8 mouse cellular contexts compared by ENCODE assay signal in the genomic region with DNA sequence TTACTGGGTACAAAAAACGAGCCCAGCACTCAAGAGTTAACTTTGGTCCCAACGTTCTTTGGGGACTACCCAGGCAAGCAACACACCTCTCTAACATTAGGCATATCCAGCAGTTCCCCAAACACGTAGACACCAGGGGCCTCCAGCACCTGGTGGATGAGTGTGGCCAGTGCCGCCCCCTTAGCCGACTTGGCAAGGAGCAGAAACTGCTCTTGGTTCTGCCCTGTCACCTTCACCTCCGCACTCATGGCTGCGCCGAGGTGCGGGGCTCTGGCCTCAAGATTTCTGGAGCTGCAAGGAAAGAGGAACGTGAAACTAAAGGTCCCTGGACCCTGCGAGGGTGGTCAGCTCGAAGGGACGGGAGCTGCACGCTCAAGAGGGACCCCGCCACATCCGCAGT. TPM values are rescaled to one million over a fixed set of nuclear protein-coding genes. Genes with fewer than 3 reads are reported as not detected.
DNase-seq lines count a peak whose midpoint lies in the region; ATAC-seq and TF ChIP-seq lines count a peak whose summit lies in the region.

No protein-coding gene starts in this region.

- peak overlapping the region; percentile 76 for H3K9ac ChIP-seq in kidney, postnatal 0 days (ENCODE audit: low read depth, low read length)
- peak overlapping the region; percentile 89 for H3K9ac ChIP-seq in hindbrain, embryonic 15.5 days

- H3K27ac ChIP-seq in kidney, postnatal 0 days = peak overlapping the region; percentile 92
- peak overlapping the region; percentile 93 for H3K27ac ChIP-seq in bone marrow macrophage, adult 2 months (ENCODE audit: insufficient read depth, low read depth, low read length)
- peak overlapping the region; percentile 92 for H3K27ac ChIP-seq in hindbrain, embryonic 15.5 days (replicated peaks)
- H3K27ac ChIP-seq in midbrain, embryonic 10.5 days (replicated peaks) = peak overlapping the region; percentile 97

- peaks cover 12% of the 10 kb centered on the region for H3K36me3 ChIP-seq in kidney, postnatal 0 days (ENCODE audit: insufficient read depth, low read length)
- peaks cover 13% of the 10 kb centered on the region for H3K36me3 ChIP-seq in hindbrain, embryonic 15.5 days
- peaks cover 48% of the 10 kb centered on the region for H3K36me3 ChIP-seq in midbrain, embryonic 10.5 days

- no peak for TF ChIP-seq POLR2A in bone marrow macrophage, adult 2 months (IDR thresholded peaks at IDR 0.05; ENCODE audit: borderline replicate concordance, low read depth, low read length)

- TF ChIP-seq CTCF in kidney, postnatal 0 days (IDR thresholded peaks at IDR 0.05; ENCODE audit: low read depth) = no peak
- TF ChIP-seq CTCF in bone marrow macrophage, adult 2 months (IDR thresholded peaks at IDR 0.05; ENCODE audit: low read depth, low read length) = no peak

- peaks cover 7% of the 10 kb centered on the region; the same call in 1 of the 2 replicates for H3K4me1 ChIP-seq in kidney, postnatal 0 days (replicated peaks; ENCODE audit: insufficient read depth, low read length)
- peaks cover 15% of the 10 kb centered on the region for H3K4me1 ChIP-seq in bone marrow macrophage, adult 2 months (ENCODE audit: control insufficient read depth, insufficient read depth, low read length)
- H3K4me1 ChIP-seq in hindbrain, embryonic 15.5 days (replicated peaks) = peaks cover 17% of the 10 kb centered on the region
- peaks cover 21% of the 10 kb centered on the region for H3K4me1 ChIP-seq in midbrain, embryonic 10.5 days

- peak overlapping the region; percentile 56 for H3K4me3 ChIP-seq in kidney, postnatal 0 days (replicated peaks; ENCODE audit: low read depth, low read length)
- peak overlapping the region; percentile 88 for H3K4me3 ChIP-seq in bone marrow macrophage, adult 2 months (ENCODE audit: insufficient read depth, low read length)
- peak overlapping the region; percentile 71 for H3K4me3 ChIP-seq in hindbrain, embryonic 15.5 days
- H3K4me3 ChIP-seq in midbrain, embryonic 10.5 days = peak overlapping the region; percentile 87

- peak overlapping the region; percentile 75 for H3K4me2 ChIP-seq in kidney, postnatal 0 days (ENCODE audit: low read length)
- H3K4me2 ChIP-seq in hindbrain, embryonic 15.5 days = peak overlapping the region; percentile 93

- ATAC-seq in kidney, postnatal 0 days (replicated peaks; ENCODE audit: low FRiP score, low read depth) = peak; percentile 38
- ATAC-seq in hindbrain, embryonic 15.5 days (ENCODE audit: low FRiP score, low read depth) = peak; percentile 39

- no peaks in the 10 kb centered on the region for H3K27me3 ChIP-seq in kidney, postnatal 0 days (ENCODE audit: insufficient read depth, low read length)
- H3K27me3 ChIP-seq in hindbrain, embryonic 15.5 days = no peaks in the 10 kb centered on the region
- no peaks in the 10 kb centered on the region for H3K27me3 ChIP-seq in midbrain, embryonic 10.5 days (ENCODE audit: low read depth, poor library complexity, severe bottlenecking)

- 27% methylated on average over 16 of the region's 16 CpGs for WGBS in kidney, postnatal 0 days
- 45% methylated on average over 16 of the region's 16 CpGs for WGBS in hindbrain, embryonic 15.5 days
- 42% methylated on average over 16 of the region's 16 CpGs for WGBS in midbrain, embryonic 10.5 days

- no peaks in the 10 kb centered on the region for H3K9me3 ChIP-seq in kidney, postnatal 0 days (replicated peaks; ENCODE audit: low read length)
- H3K9me3 ChIP-seq in hindbrain, embryonic 15.5 days = no peaks in the 10 kb centered on the region
- H3K9me3 ChIP-seq in midbrain, embryonic 10.5 days (replicated peaks) = peaks cover 3% of the 10 kb centered on the region; the same call in 1 of the 2 replicates

- DNase-seq in kidney, postnatal 0 days (ENCODE audit: low spot score) = peak; percentile 9
- no peak for DNase-seq in kidney, postnatal 10 days
- DNase-seq in midbrain, embryonic 10.5 days (ENCODE audit: low spot score) = no peak
- no peak for DNase-seq in adrenal gland, adult 8-10 months
- no peak for DNase-seq in ovary, postnatal 14 days (ENCODE audit: low spot score)
- DNase-seq in adrenal gland, adult (ENCODE audit: inconsistent age in 2 of 2, low spot score in 1 of 2) = no peak

RNA-seq across cellular contexts. Expression of a gene that starts 0.7 kb away (rescaled TPM):
- 153 and 157 TPM in 2 replicates for polyA plus RNA-seq in kidney, postnatal 0 days (2015; fragmentation: Nextera tagmentation; extraction: Ambion mirVana)
- 49.3 and 58.7 TPM in 2 replicates for polyA plus RNA-seq in bone marrow macrophage, adult 2 months (2012; ENCODE audit: insufficient read depth, insufficient read length, missing spikeins)
- polyA plus RNA-seq in hindbrain, embryonic 15.5 days (2015; fragmentation: Nextera tagmentation; extraction: Ambion mirVana) = 92.5 and 102 TPM in 2 replicates
- 140 and 142 TPM in 2 replicates for polyA plus RNA-seq in midbrain, embryonic 10.5 days (2016; fragmentation: Nextera tagmentation; extraction: Ambion mirVana)
- total RNA-seq in adrenal gland, adult 8-10 months (2022) = 100 to 1,000 TPM; 130 to 160 (median 147) TPM

RNA-seq across cellular contexts. Expression of a gene that starts 31.9 kb away (rescaled TPM):
- polyA plus RNA-seq in kidney, postnatal 0 days (2015; fragmentation: Nextera tagmentation; extraction: Ambion mirVana) = 2.0 and 2.1 TPM in 2 replicates
- polyA plus RNA-seq in bone marrow macrophage, adult 2 months (2012; ENCODE audit: insufficient read depth, insufficient read length, missing spikeins) = 5.5 and 7.2 TPM in 2 replicates
- 58.8 and 73.5 TPM in 2 replicates for polyA plus RNA-seq in hindbrain, embryonic 15.5 days (2015; fragmentation: Nextera tagmentation; extraction: Ambion mirVana)
- polyA plus RNA-seq in midbrain, embryonic 10.5 days (2016; fragmentation: Nextera tagmentation; extraction: Ambion mirVana) = 0.81 and 2.1 TPM in 2 replicates
- 1 to 10 TPM in 3 of 4 experiments, under 1 TPM in 1; 0.81 to 3.8 (median 1.9) TPM for total RNA-seq in adrenal gland, adult 8-10 months (2022)

RNA-seq across cellular contexts. Expression of a gene that starts 33.5 kb away (rescaled TPM):
- 348 and 352 TPM in 2 replicates for polyA plus RNA-seq in kidney, postnatal 0 days (2015; fragmentation: Nextera tagmentation; extraction: Ambion mirVana)
- 186 and 188 TPM in 2 replicates for polyA plus RNA-seq in bone marrow macrophage, adult 2 months (2012; ENCODE audit: insufficient read depth, insufficient read length, missing spikeins)
- 565 and 615 TPM in 2 replicates for polyA plus RNA-seq in hindbrain, embryonic 15.5 days (2015; fragmentation: Nextera tagmentation; extraction: Ambion mirVana)
- 428 and 435 TPM in 2 replicates for polyA plus RNA-seq in midbrain, embryonic 10.5 days (2016; fragmentation: Nextera tagmentation; extraction: Ambion mirVana)
- 100 to 1,000 TPM; 277 to 296 (median 287) TPM for total RNA-seq in adrenal gland, adult 8-10 months (2022)

RNA-seq across cellular contexts. Expression of a gene that starts 44.3 kb away (rescaled TPM):
- polyA plus RNA-seq in kidney, postnatal 0 days (2015; fragmentation: Nextera tagmentation; extraction: Ambion mirVana) = 11.3 and 11.4 TPM in 2 replicates
- 82.7 and 83.1 TPM in 2 replicates for polyA plus RNA-seq in bone marrow macrophage, adult 2 months (2012; ENCODE audit: insufficient read depth, insufficient read length, missing spikeins)
- 14.9 and 19.6 TPM in 2 replicates for polyA plus RNA-seq in hindbrain, embryonic 15.5 days (2015; fragmentation: Nextera tagmentation; extraction: Ambion mirVana)
- 9.3 and 9.5 TPM in 2 replicates for polyA plus RNA-seq in midbrain, embryonic 10.5 days (2016; fragmentation: Nextera tagmentation; extraction: Ambion mirVana)
- total RNA-seq in adrenal gland, adult 8-10 months (2022) = 10 to 100 TPM; 46.9 to 87.0 (median 56.5) TPM

RNA-seq across cellular contexts. Expression of a gene that starts 44.7 kb away (rescaled TPM):
- polyA plus RNA-seq in kidney, postnatal 0 days (2015; fragmentation: Nextera tagmentation; extraction: Ambion mirVana) = 359 and 399 TPM in 2 replicates
- 820 and 821 TPM in 2 replicates for polyA plus RNA-seq in bone marrow macrophage, adult 2 months (2012; ENCODE audit: insufficient read depth, insufficient read length, missing spikeins)
- 766 and 864 TPM in 2 replicates for polyA plus RNA-seq in hindbrain, embryonic 15.5 days (2015; fragmentation: Nextera tagmentation; extraction: Ambion mirVana)
- 261 and 296 TPM in 2 replicates for polyA plus RNA-seq in midbrain, embryonic 10.5 days (2016; fragmentation: Nextera tagmentation; extraction: Ambion mirVana)
- total RNA-seq in adrenal gland, adult 8-10 months (2022) = 100 to 1,000 TPM; 741 to 843 (median 768) TPM
